Mouse (Mus musculus): ENCODE results near the gene Amotl2. TPM values are rescaled to one million over a fixed set of nuclear protein-coding genes. Genes with fewer than 3 reads are reported as not detected.
"Not testable (repeated sequence)": the region's sequence is repeated elsewhere in the genome, so short reads cannot be mapped to it uniquely, and the experiment has no call there.

Gene Amotl2
- polyA plus RNA-seq, 1 experiment from 2014 or later: 40.7 TPM

GRCm38 (mm10) chr9:102756352-102756751 is 39.9 kb downstream of the Amotl2 start:
- 59% methylated on average over 14 of the region's 14 CpGs for WGBS
- ATAC-seq: no peak

GRCm38 (mm10) chr9:102758851-102759250 is 42.4 kb downstream of the Amotl2 start:
- Histone ChIP-seq H3K27ac (ENCODE audit: low read depth, low read length) (no peak overlapping the region), H3K9ac (ENCODE audit: low read depth, low read length) (no peak overlapping the region), H3K4me2 (ENCODE audit: low read length) (no peak overlapping the region), H3K36me3 (ENCODE audit: control insufficient read depth, insufficient read depth, low read length) (no peaks in the 10 kb centered on the region), H3K4me3 (ENCODE audit: low read length) (no peak overlapping the region), H3K9me3 (ENCODE audit: control insufficient read depth, low read length) (no peaks in the 10 kb centered on the region), H3K27me3 (replicated peaks; ENCODE audit: control insufficient read depth, insufficient read depth, low read length) (no peaks in the 10 kb centered on the region), H3K4me1 (ENCODE audit: control insufficient read depth, insufficient read depth, low read depth, low read length) (no peaks in the 10 kb centered on the region)
- 86% methylated on average over 1 of the region's 1 CpGs for WGBS
- ATAC-seq: no peak

More at GRCm38 (mm10) chr9:102756352-102756751, 39.9 kb downstream of the Amotl2 start:
- Histone ChIP-seq H3K27ac (ENCODE audit: low read depth, low read length) (no peak overlapping the region), H3K4me3 (ENCODE audit: low read length) (no peak overlapping the region), H3K36me3 (ENCODE audit: control insufficient read depth, insufficient read depth, low read length) (no peaks in the 10 kb centered on the region), H3K27me3 (replicated peaks; ENCODE audit: control insufficient read depth, insufficient read depth, low read length) (no peaks in the 10 kb centered on the region), H3K9me3 (ENCODE audit: control insufficient read depth, low read length) (no peaks in the 10 kb centered on the region), H3K4me1 (ENCODE audit: control insufficient read depth, insufficient read depth, low read depth, low read length) (no peaks in the 10 kb centered on the region), H3K9ac (ENCODE audit: low read depth, low read length) (no peak overlapping the region), H3K4me2 (ENCODE audit: low read length) (no peak overlapping the region)

- Histone ChIP-seq H3K27ac (ENCODE audit: low read depth, low read length) (no peak overlapping the region), H3K27me3 (replicated peaks; ENCODE audit: control insufficient read depth, insufficient read depth, low read length) (no peaks in the 10 kb centered on the region), H3K4me1 (ENCODE audit: control insufficient read depth, insufficient read depth, low read depth, low read length) (no peaks in the 10 kb centered on the region), H3K36me3 (ENCODE audit: control insufficient read depth, insufficient read depth, low read length) (no peaks in the 10 kb centered on the region), H3K9me3 (ENCODE audit: control insufficient read depth, low read length) (no peaks in the 10 kb centered on the region), H3K9ac (ENCODE audit: low read depth, low read length) (no peak overlapping the region), H3K4me2 (ENCODE audit: low read length) (no peak overlapping the region), H3K4me3 (ENCODE audit: low read length) (no peak overlapping the region)
- 73% methylated on average over 5 of the region's 5 CpGs for WGBS
- ATAC-seq: no peak
These were observed 43.1 kb downstream of the Amotl2 start for GRCm38 (mm10) chr9:102759581-102760001.

- H3K36me3 ChIP-seq (ENCODE audit: control insufficient read depth, insufficient read depth, low read length): no peaks in the 10 kb centered on the region
- H3K27me3 ChIP-seq (replicated peaks; ENCODE audit: control insufficient read depth, insufficient read depth, low read length): no peaks in the 10 kb centered on the region
- no peak overlapping the region for H3K9ac ChIP-seq (ENCODE audit: low read depth, low read length)
- H3K27ac ChIP-seq (ENCODE audit: low read depth, low read length): no peak overlapping the region
- H3K4me1 ChIP-seq (ENCODE audit: control insufficient read depth, insufficient read depth, low read depth, low read length): no peaks in the 10 kb centered on the region
- no peak overlapping the region for H3K4me3 ChIP-seq (ENCODE audit: low read length)
- no peak for ATAC-seq
- 92% methylated on average over 7 of the region's 7 CpGs for WGBS
- no peaks in the 10 kb centered on the region for H3K9me3 ChIP-seq (ENCODE audit: control insufficient read depth, low read length)
- H3K4me2 ChIP-seq (ENCODE audit: low read length): no peak overlapping the region
These were observed 45.1 kb downstream of the Amotl2 start for GRCm38 (mm10) chr9:102761599-102761998.

GRCm38 (mm10) chr9:102762836-102763235 is 46.4 kb downstream of the Amotl2 start:
- Histone ChIP-seq H3K36me3 (ENCODE audit: control insufficient read depth, insufficient read depth, low read length) (no peaks in the 10 kb centered on the region), H3K4me3 (ENCODE audit: low read length) (no peak overlapping the region), H3K4me2 (ENCODE audit: low read length) (no peak overlapping the region), H3K4me1 (ENCODE audit: control insufficient read depth, insufficient read depth, low read depth, low read length) (no peaks in the 10 kb centered on the region), H3K9me3 (ENCODE audit: control insufficient read depth, low read length) (no peaks in the 10 kb centered on the region), H3K9ac (ENCODE audit: low read depth, low read length) (no peak overlapping the region), H3K27ac (ENCODE audit: low read depth, low read length) (no peak overlapping the region), H3K27me3 (replicated peaks; ENCODE audit: control insufficient read depth, insufficient read depth, low read length) (no peaks in the 10 kb centered on the region)
- WGBS: 87% methylated on average over 3 of the region's 3 CpGs
- no peak for ATAC-seq

GRCm38 (mm10) chr9:102763520-102763919 is 47.0 kb downstream of the Amotl2 start:
- Histone ChIP-seq H3K36me3 (ENCODE audit: control insufficient read depth, insufficient read depth, low read length) (no peaks in the 10 kb centered on the region), H3K27ac (ENCODE audit: low read depth, low read length) (no peak overlapping the region), H3K4me3 (ENCODE audit: low read length) (no peak overlapping the region), H3K27me3 (replicated peaks; ENCODE audit: control insufficient read depth, insufficient read depth, low read length) (no peaks in the 10 kb centered on the region), H3K9me3 (ENCODE audit: control insufficient read depth, low read length) (no peaks in the 10 kb centered on the region), H3K4me1 (ENCODE audit: control insufficient read depth, insufficient read depth, low read depth, low read length) (no peaks in the 10 kb centered on the region), H3K4me2 (ENCODE audit: low read length) (no peak overlapping the region), H3K9ac (ENCODE audit: low read depth, low read length) (no peak overlapping the region)
- ATAC-seq: no peak
- WGBS: 75% methylated on average over 8 of the region's 8 CpGs

- not testable (repeated sequence) for H3K4me3 ChIP-seq (ENCODE audit: low read length); H3K27me3 ChIP-seq (replicated peaks; ENCODE audit: control insufficient read depth, insufficient read depth, low read length); H3K27ac ChIP-seq (ENCODE audit: low read depth, low read length); H3K9me3 ChIP-seq (ENCODE audit: control insufficient read depth, low read length); H3K4me1 ChIP-seq (ENCODE audit: control insufficient read depth, insufficient read depth, low read depth, low read length); H3K9ac ChIP-seq (ENCODE audit: low read depth, low read length); H3K36me3 ChIP-seq (ENCODE audit: control insufficient read depth, insufficient read depth, low read length); ATAC-seq; H3K4me2 ChIP-seq (ENCODE audit: low read length)
- WGBS: 96% methylated on average over 2 of the region's 2 CpGs
These were observed 48.1 kb downstream of the Amotl2 start for GRCm38 (mm10) chr9:102764540-102764939.

GRCm38 (mm10) chr9:102766741-102767140 is 50.3 kb downstream of the Amotl2 start:
- Histone ChIP-seq H3K36me3 (ENCODE audit: control insufficient read depth, insufficient read depth, low read length) (no peaks in the 10 kb centered on the region), H3K27ac (ENCODE audit: low read depth, low read length) (no peak overlapping the region), H3K4me3 (ENCODE audit: low read length) (no peak overlapping the region), H3K27me3 (replicated peaks; ENCODE audit: control insufficient read depth, insufficient read depth, low read length) (no peaks in the 10 kb centered on the region), H3K4me1 (ENCODE audit: control insufficient read depth, insufficient read depth, low read depth, low read length) (peaks cover 3% of the 10 kb centered on the region; the same call in 1 of the 2 replicates), H3K4me2 (ENCODE audit: low read length) (no peak overlapping the region), H3K9me3 (ENCODE audit: control insufficient read depth, low read length) (no peaks in the 10 kb centered on the region), H3K9ac (ENCODE audit: low read depth, low read length) (no peak overlapping the region)
- 91% methylated on average over 3 of the region's 3 CpGs for WGBS
- no peak for ATAC-seq

- WGBS: 43% methylated on average over 3 of the region's 3 CpGs
- no peak overlapping the region for H3K4me3 ChIP-seq (ENCODE audit: low read length)
- no peaks in the 10 kb centered on the region for H3K36me3 ChIP-seq (ENCODE audit: control insufficient read depth, insufficient read depth, low read length)
- peaks cover 3% of the 10 kb centered on the region; the same call in 1 of the 2 replicates for H3K4me1 ChIP-seq (ENCODE audit: control insufficient read depth, insufficient read depth, low read depth, low read length)
- no peak overlapping the region for H3K9ac ChIP-seq (ENCODE audit: low read depth, low read length)
- ATAC-seq: no peak
- H3K27me3 ChIP-seq (replicated peaks; ENCODE audit: control insufficient read depth, insufficient read depth, low read length): no peaks in the 10 kb centered on the region
- no peak overlapping the region for H3K4me2 ChIP-seq (ENCODE audit: low read length)
- H3K27ac ChIP-seq (ENCODE audit: low read depth, low read length): no peak overlapping the region
- H3K9me3 ChIP-seq (ENCODE audit: control insufficient read depth, low read length): no peaks in the 10 kb centered on the region
These were observed 52.8 kb downstream of the Amotl2 start for GRCm38 (mm10) chr9:102769257-102769656.

GRCm38 (mm10) chr9:102770190-102770589 is 53.7 kb downstream of the Amotl2 start:
- no peak overlapping the region for H3K4me3 ChIP-seq (ENCODE audit: low read length)
- H3K27ac ChIP-seq (ENCODE audit: low read depth, low read length): no peak overlapping the region
- H3K9ac ChIP-seq (ENCODE audit: low read depth, low read length): no peak overlapping the region
- no peaks in the 10 kb centered on the region for H3K27me3 ChIP-seq (replicated peaks; ENCODE audit: control insufficient read depth, insufficient read depth, low read length)
- WGBS: 66% methylated on average over 16 of the region's 16 CpGs
- ATAC-seq: no peak
- H3K4me1 ChIP-seq (ENCODE audit: control insufficient read depth, insufficient read depth, low read depth, low read length): peaks cover 3% of the 10 kb centered on the region; the same call in 1 of the 2 replicates
- no peak overlapping the region for H3K4me2 ChIP-seq (ENCODE audit: low read length)
- no peaks in the 10 kb centered on the region for H3K9me3 ChIP-seq (ENCODE audit: control insufficient read depth, low read length)
- no peaks in the 10 kb centered on the region for H3K36me3 ChIP-seq (ENCODE audit: control insufficient read depth, insufficient read depth, low read length)

Measured in hindbrain, embryonic 16.5 days (tissue).